Mouse (Mus musculus) limb, embryonic 15.5 days (tissue): ENCODE data around the gene Arl4d. TPM values are rescaled to one million over a fixed set of nuclear protein-coding genes. Genes with fewer than 3 reads are reported as not detected.
A peak's percentile ranks its signal among the peaks of the same experiment; 100 is the strongest.

Source experiments
- ATAC-seq: fragments of 200-750 bp; cut with Nextera tagmentation; 2 replicates; pipeline ENCODE4 v1.8.0; 2017; ENCODE audit warnings: low read depth, moderate TSS enrichment; ENCODE audit not compliant: insufficient number of reproducible peaks, low FRiP score, low TSS enrichment
- H3K27ac ChIP-seq: fragments of 300-500 bp; sonication (generic); 2 replicates; pipeline ENCODE4 v1.5.1; 2015; ENCODE audit warnings: moderate library complexity, mild to moderate bottlenecking, inconsistent platforms
- H3K27me3 ChIP-seq: fragments of 300-500 bp; sonication (generic); 2 replicates; pipeline ENCODE4 v1.6.1; 2015; ENCODE audit warnings: inconsistent platforms
- H3K36me3 ChIP-seq: fragments of 300-500 bp; sonication (generic); 2 replicates; pipeline ENCODE4 v1.6.1; 2015; ENCODE audit warnings: inconsistent platforms
- H3K4me1 ChIP-seq: fragments of 300-500 bp; sonication (generic); 2 replicates; pipeline ENCODE4 v1.6.1; 2015; ENCODE audit warnings: inconsistent platforms
- H3K4me2 ChIP-seq: fragments of 300-500 bp; sonication (generic); 2 replicates; pipeline ENCODE4 v1.6.1; 2015; ENCODE audit warnings: mild to moderate bottlenecking, inconsistent platforms
- H3K4me3 ChIP-seq: fragments of 300-500 bp; sonication (generic); 2 replicates; pipeline ENCODE4 v1.5.1; 2015; ENCODE audit warnings: mild to moderate bottlenecking, inconsistent platforms
- H3K9ac ChIP-seq: fragments of 300-500 bp; sonication (generic); 2 replicates; pipeline ENCODE4 v1.6.1; 2015; ENCODE audit warnings: inconsistent platforms
- H3K9me3 ChIP-seq: fragments of 300-500 bp; sonication (generic); 2 replicates; pipeline ENCODE4 v1.6.1; 2016; ENCODE audit warnings: inconsistent platforms
- WGBS: fragments of 180-500 bp; shearing (Covaris S2); methylation state at CpG from one replicate; pipeline ENCODE4 v1.1.7; 2015; 5-methylcytosine and 5-hydroxymethylcytosine counted together
- polyA plus RNA-seq: library from polyadenylated mRNA; unstranded; fragments of >200 nt; fragmentation: Nextera tagmentation; extraction: Ambion mirVana; gene quantifications from 2 replicates; pipeline ENCODE4 v1.2.1, GENCODE M21; 2015

Arl4d gene
- polyA plus RNA-seq, 1 experiment from 2014 or later: 6.1 TPM

DNA sequence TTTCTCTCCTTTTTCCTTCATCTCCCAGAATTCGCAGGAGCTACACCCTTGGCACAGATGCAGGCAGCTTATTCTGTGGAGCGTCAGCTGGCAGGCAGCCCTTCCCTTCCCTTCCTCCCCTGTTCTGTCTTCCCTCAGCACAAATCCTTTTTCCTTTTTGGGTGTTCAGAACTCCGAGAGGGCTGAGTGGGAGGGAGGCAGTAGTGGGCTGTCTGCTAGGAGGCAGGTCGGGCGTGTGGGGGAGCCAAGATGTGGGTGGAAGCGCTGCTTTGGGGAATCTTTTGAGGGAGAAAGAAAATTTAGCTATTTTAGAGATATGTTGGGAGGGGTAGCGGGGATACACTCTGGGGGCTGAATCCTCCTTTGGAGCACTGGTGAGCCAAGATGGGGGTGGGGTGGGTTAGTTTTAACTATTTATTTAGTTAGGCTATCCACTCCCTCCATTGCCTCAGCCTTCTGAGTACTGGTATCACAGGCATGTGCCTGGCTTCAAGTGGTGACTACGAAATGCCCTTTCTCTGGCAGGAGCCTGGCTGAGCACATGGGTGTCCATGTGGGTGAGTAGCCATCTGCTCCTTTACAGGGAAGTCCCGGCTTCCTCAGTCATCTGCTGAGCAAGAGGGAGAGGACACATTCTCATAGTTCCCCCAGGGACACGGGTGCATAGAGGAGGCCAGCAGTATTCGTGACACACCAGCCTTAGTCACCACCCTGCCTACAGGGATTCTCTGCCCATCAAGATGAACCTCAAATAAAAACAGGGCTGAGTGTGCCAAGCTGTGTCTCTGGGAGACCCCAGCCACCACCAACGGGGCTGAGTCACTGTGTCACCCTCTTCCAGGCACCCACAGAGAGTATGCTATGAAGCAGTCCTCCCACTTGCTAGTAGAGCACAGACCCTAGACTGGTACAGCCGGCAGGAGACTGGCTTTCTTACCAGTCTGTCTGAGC, 22.3 kb downstream of the Arl4d start:
- Histone ChIP-seq H3K4me3 (no peak overlapping the region), H3K27me3 (no peaks in the 10 kb centered on the region), H3K4me2 (no peak overlapping the region; the same call in 1 of the 2 replicates), H3K4me1 (peaks cover 18% of the 10 kb centered on the region), H3K36me3 (no peaks in the 10 kb centered on the region), H3K9ac (no peak overlapping the region), H3K27ac (peak overlapping the region; percentile 30), H3K9me3 (no peaks in the 10 kb centered on the region)
- ATAC-seq: peak; percentile 40; the same call in 1 of the 2 replicates
- 48% methylated on average over 13 of the region's 13 CpGs for WGBS

DNA sequence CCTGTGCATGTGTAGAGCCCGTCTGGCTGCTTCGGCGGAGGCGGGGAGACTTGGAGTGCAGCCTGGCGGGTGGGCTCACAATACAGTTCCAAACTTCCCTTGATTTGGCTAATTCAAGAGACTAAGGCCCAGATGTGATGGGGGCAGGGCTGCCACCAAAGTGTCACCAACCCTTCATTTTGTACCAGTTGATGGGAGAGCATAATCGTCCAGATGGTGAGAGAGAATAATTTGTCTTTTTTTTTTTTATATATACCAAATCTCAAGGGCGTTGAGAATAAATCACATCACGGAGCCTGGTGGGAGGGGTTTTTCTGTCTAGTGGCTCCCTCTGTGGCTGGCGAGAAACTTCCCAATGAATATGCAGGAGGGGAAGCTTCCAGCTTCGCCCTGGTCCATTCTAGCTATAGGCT, 24.4 kb downstream of the Arl4d start:
- 59% methylated on average over 10 of the region's 10 CpGs for WGBS

DNA sequence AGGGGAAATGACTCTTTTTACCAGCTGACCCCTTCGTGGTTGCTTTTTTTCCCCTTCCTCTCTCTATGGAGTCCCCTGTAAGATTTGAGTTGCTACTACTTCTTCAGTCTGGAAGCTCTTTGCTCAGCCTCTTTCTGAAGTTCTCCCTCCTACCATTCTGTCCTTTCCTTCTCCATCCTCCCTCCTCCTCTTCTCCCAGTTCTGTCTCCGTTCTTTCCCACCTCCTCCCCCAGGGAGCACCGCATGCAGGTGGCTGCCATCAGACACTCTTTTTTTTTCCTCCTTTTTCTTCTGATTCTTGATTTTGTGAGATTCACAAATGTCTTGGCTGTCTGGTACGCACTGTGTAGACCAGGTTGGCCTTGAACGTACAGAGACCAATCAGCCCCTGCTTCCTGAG, 25.0 kb downstream of the Arl4d start:
- WGBS: 69% methylated on average over 5 of the region's 5 CpGs

More for the DNA sequence above, 24.4 kb downstream of the Arl4d start:
- no peak overlapping the region for H3K4me2 ChIP-seq
- no peak for ATAC-seq
- H3K4me1 ChIP-seq: peaks cover 18% of the 10 kb centered on the region
- H3K4me3 ChIP-seq: no peak overlapping the region
- no peaks in the 10 kb centered on the region for H3K9me3 ChIP-seq
- no peaks in the 10 kb centered on the region for H3K27me3 ChIP-seq
- no peaks in the 10 kb centered on the region for H3K36me3 ChIP-seq
- H3K27ac ChIP-seq: no peak overlapping the region
- no peak overlapping the region for H3K9ac ChIP-seq

DNA sequence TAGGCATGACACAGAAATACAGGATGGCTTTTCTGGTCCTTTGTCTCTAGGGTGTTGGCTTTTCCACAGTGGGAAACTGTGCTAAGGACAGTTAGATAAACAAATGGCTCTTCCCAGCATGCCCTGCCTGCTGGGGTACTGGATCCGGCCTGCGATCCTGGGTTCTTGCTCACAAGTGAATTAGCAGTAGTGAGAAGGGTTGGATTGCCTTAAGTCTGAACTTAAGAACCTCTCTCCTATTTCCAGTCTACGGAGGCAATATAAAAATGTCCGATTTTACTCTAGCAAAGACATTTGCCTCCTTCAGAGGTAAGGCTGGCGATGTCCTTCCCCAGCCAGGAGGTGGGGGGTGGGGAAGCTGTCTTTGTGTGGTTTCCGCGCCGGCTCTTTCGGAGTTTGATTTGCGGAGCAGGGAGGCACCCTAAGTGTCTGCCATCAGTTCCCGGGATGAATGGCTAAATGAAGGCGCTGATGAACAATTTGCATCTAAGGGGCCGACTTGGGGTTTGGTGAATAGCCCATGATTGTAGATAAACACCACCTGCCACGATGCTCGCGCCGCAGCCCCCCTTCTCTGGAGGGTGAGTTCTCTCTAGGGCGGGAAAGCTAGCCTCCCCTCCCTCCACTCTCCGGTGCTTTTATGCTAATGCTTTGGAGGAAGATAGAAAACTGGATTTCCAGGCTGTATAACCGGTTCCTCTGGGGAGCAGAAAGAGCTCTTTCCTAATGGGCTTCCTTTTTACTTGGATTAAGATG, 30.7 kb downstream of the Arl4d start:
- no peak overlapping the region; the same call in 1 of the 2 replicates for H3K27ac ChIP-seq
- 10% methylated on average over 20 of the region's 20 CpGs for WGBS
- no peaks in the 10 kb centered on the region for H3K36me3 ChIP-seq

More for the DNA sequence above, 25.0 kb downstream of the Arl4d start:
- Histone ChIP-seq H3K9ac (no peak overlapping the region), H3K9me3 (no peaks in the 10 kb centered on the region), H3K27ac (no peak overlapping the region), H3K36me3 (no peaks in the 10 kb centered on the region), H3K4me3 (no peak overlapping the region), H3K4me1 (peaks cover 18% of the 10 kb centered on the region), H3K27me3 (no peaks in the 10 kb centered on the region), H3K4me2 (no peak overlapping the region)
- ATAC-seq: no peak

DNA sequence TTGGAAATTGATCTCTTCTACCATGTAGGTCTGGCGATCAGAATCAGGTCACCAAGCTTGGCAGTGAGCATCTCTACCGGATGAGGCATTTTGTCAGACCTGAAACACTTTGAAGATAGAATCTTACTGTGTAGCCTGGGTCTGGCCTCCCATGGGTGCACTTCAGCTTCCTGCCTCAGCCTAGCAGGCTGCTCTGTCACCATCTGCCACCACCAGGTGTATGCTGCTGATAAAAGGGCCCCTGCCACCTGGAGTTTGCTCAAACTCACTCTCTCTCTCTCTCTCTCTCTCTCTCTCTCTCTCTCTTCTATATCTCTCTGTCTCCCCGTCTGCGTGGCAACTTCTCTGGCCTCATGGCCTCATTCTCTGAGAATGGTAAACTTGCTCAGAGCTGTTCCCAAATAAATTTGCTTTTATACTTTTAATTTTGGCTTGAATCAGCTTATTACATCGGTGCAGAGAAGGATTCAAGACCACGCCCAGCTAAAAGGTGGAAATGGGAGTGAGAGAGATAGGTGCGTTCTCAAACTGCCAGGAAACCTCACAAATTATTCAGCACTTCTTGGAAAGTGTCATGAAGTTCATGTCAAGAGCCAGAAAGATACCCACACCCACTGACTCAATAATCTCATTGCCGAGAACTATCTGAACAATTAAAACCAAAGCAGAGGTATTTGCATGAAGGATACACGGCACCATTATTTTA, 32.0 kb downstream of the Arl4d start:
- Histone ChIP-seq H3K36me3 (no peaks in the 10 kb centered on the region), H3K9me3 (no peaks in the 10 kb centered on the region), H3K27ac (no peak overlapping the region), H3K4me3 (no peak overlapping the region), H3K9ac (no peak overlapping the region), H3K4me2 (no peak overlapping the region), H3K27me3 (no peaks in the 10 kb centered on the region), H3K4me1 (peaks cover 8% of the 10 kb centered on the region; the same call in 1 of the 2 replicates)
- 86% methylated on average over 9 of the region's 9 CpGs for WGBS
- ATAC-seq: no peak

More for the DNA sequence above, 30.7 kb downstream of the Arl4d start:
- no peak for ATAC-seq
- Histone ChIP-seq H3K9me3 (no peaks in the 10 kb centered on the region), H3K4me2 (peak overlapping the region; percentile 44), H3K4me1 (peaks cover 8% of the 10 kb centered on the region; the same call in 1 of the 2 replicates), H3K4me3 (peak overlapping the region; percentile 23), H3K27me3 (no peaks in the 10 kb centered on the region), H3K9ac (no peak overlapping the region)

DNA sequence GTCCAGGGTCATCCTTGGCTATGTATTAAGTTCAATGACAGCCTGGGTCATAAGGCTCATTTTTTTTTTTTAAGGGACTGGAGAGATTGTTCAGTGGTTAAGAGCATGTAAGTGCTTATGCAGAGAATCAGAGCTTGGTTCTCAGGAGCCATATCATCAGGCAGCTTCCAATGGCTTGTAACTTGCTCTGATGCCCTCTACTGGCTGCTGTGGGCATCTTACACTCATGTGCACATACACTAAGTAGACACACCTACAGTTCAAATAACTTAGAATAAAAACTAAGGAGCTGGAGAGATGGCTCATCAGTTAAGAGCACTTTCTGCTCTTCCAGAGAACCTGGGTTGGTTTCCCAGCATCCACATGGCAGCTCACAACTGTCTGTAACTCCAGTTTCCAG, 32.8 kb downstream of the Arl4d start:
- no peak for ATAC-seq
- no peaks in the 10 kb centered on the region for H3K27me3 ChIP-seq

DNA sequence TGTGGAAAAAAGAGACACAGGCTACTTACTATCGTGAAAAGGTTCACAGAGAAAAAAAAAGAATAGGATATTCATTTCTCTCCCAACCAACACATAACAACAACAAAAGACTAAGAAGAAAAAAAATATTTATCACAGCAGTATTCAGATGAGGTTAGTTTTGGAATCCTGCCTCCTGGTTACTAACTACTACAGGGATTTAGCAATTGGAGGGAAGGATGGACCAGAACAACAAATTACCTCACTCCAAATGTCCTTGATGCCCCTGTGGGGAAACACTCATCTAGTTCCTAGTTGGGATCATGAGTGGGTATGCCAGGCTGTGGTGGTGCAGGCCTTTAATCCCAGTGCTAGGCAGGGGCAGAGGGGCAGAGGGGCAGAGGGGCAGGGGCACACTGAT, 34.2 kb downstream of the Arl4d start:
- Histone ChIP-seq H3K9me3 (no peaks in the 10 kb centered on the region), H3K9ac (no peak overlapping the region), H3K4me2 (no peak overlapping the region), H3K4me1 (peaks cover 8% of the 10 kb centered on the region; the same call in 1 of the 2 replicates), H3K27ac (no peak overlapping the region), H3K4me3 (no peak overlapping the region), H3K27me3 (no peaks in the 10 kb centered on the region), H3K36me3 (no peaks in the 10 kb centered on the region)
- ATAC-seq: no peak
- 82% methylated on average over 1 of the region's 1 CpGs for WGBS

More for the DNA sequence above, 32.8 kb downstream of the Arl4d start:
- Histone ChIP-seq H3K4me1 (peaks cover 8% of the 10 kb centered on the region; the same call in 1 of the 2 replicates), H3K4me3 (no peak overlapping the region), H3K9me3 (no peaks in the 10 kb centered on the region), H3K36me3 (no peaks in the 10 kb centered on the region), H3K9ac (no peak overlapping the region), H3K27ac (no peak overlapping the region), H3K4me2 (no peak overlapping the region)

DNA sequence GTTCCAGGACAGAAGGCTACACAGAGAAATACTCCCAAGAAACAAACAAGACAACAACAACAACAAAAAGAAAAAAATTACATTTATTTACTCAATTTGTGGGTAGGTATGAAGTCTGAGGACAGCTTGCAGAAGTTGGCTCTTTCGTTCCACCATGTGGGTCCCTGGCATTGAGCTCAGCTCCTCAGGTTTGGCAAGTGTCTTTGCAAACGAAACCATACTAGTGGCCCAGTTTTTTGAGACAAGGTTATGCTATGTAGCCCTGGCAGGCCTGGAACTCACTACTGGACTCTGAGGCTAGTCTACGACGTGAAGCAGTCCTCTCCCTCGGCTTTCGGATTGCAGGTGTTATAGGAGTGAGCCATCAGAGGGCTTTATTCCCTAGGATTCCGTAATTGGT, 34.6 kb downstream of the Arl4d start:
- no peaks in the 10 kb centered on the region for H3K27me3 ChIP-seq
- 34% methylated on average over 7 of the region's 7 CpGs for WGBS
- H3K4me2 ChIP-seq: no peak overlapping the region
- H3K36me3 ChIP-seq: no peaks in the 10 kb centered on the region
- H3K4me1 ChIP-seq: peaks cover 8% of the 10 kb centered on the region; the same call in 1 of the 2 replicates
- H3K9me3 ChIP-seq: no peaks in the 10 kb centered on the region
- H3K9ac ChIP-seq: no peak overlapping the region
- no peak for ATAC-seq
- no peak overlapping the region for H3K4me3 ChIP-seq
- no peak overlapping the region for H3K27ac ChIP-seq

DNA sequence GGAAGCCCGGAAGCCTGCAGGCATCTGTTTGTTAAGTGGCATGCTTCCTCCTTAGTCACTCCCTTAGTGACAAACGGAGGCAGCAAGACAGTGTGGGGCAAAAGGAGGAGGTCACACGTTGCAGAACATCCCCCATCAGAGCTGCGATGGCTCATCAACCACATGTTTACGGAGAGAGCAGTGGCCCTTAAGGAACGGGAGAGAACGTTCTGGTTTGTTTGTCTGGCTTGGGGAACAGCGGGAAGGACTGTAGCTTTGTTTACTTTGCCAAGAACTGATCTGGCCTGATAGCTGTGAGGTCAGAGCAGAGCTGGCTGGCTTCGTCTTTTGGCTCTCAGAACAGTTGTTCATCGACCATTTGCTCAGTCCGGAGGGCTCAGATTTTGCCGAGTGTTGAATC, 35.1 kb downstream of the Arl4d start:
- Histone ChIP-seq H3K9ac (no peak overlapping the region), H3K4me3 (no peak overlapping the region), H3K4me1 (peaks cover 8% of the 10 kb centered on the region; the same call in 1 of the 2 replicates), H3K9me3 (no peaks in the 10 kb centered on the region), H3K27ac (no peak overlapping the region), H3K36me3 (no peaks in the 10 kb centered on the region), H3K27me3 (no peaks in the 10 kb centered on the region), H3K4me2 (no peak overlapping the region)
- 23% methylated on average over 12 of the region's 12 CpGs for WGBS
- no peak for ATAC-seq

DNA sequence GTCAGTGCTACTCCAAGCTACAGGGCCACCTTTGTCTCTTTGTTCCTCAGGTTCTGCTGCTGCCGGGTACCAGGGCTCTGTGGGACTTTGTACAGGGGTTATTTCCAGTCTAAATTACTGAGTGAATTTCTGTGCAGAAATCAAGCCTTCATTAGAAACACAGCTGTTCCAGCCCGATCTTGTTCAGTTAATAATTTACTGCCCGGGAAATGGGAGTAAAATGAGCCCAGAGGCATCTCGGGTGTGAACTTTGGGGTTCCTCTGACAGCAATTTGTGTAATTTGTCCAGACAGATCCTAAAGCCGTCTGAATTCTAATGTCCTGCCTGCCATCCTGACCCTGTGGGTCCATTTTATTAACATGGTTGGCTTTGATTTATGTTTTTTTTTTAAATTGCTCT, 38.7 kb downstream of the Arl4d start:
- 6% methylated on average over 5 of the region's 5 CpGs for WGBS
- H3K4me3 ChIP-seq: no peak overlapping the region

DNA sequence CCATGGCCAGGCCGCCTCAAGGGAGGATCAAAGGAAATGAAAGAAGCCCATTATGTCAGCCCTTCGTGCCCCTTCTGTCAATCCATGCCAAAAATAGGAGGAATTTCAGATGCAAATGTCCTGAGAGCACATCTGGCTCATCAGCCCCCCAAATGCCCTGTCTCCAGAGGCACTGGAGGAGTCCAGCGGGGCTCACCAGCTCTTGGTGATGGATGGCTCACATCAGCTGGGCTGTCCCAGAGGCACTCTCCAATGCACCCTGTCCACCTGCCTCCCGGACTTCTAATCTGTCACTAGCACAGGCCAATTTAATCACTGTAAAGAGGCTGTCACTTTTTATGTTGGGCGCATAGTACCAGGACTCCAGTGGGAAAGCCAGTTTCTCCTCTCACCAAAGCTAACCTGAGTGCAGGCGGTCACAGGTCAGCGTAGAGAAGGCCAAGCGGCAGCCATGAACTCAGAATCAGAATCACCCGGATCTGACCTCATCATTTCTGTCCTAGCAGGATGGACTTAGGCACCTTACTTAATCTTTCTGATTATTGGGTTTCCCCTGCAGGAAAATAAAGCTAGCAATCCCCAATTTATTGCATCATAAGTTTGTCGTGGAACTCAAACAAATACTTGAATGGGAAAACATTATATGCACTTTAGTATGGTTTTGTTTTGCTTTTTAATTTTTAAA, 41.6 kb downstream of the Arl4d start:
- H3K9ac ChIP-seq: no peak overlapping the region
- no peak overlapping the region for H3K27ac ChIP-seq
- no peaks in the 10 kb centered on the region for H3K27me3 ChIP-seq
- ATAC-seq: no peak
- H3K4me2 ChIP-seq: no peak overlapping the region
- no peaks in the 10 kb centered on the region for H3K9me3 ChIP-seq
- no peaks in the 10 kb centered on the region for H3K4me1 ChIP-seq
- WGBS: 78% methylated on average over 10 of the region's 10 CpGs
- H3K36me3 ChIP-seq: no peaks in the 10 kb centered on the region
- H3K4me3 ChIP-seq: no peak overlapping the region

More for the DNA sequence above, 38.7 kb downstream of the Arl4d start:
- H3K9ac ChIP-seq: no peak overlapping the region
- no peaks in the 10 kb centered on the region for H3K27me3 ChIP-seq
- no peak overlapping the region for H3K27ac ChIP-seq
- H3K4me1 ChIP-seq: no peaks in the 10 kb centered on the region; the same call in 1 of the 2 replicates
- no peaks in the 10 kb centered on the region for H3K36me3 ChIP-seq
- H3K4me2 ChIP-seq: no peak overlapping the region
- no peaks in the 10 kb centered on the region for H3K9me3 ChIP-seq
- no peak for ATAC-seq
